Mouse (Mus musculus) heart, postnatal 0 days (tissue): ENCODE results near the gene Wrb. TPM values are rescaled to one million over a fixed set of nuclear protein-coding genes. Genes with fewer than 3 reads are reported as not detected.

ENCODE experiments used
- ATAC-seq: fragments of 200-750 bp; cut with Nextera tagmentation; 2 replicates; pipeline ENCODE4 v1.8.0; 2017; ENCODE audit warnings: low read depth, moderate number of reproducible peaks, moderate library complexity; ENCODE audit not compliant: insufficient read depth
- DNase-seq: peaks from one replicate; pipeline ENCODE4 v3.0.0-alpha.2; 2016; ENCODE audit warnings: low spot score
- H3K27ac ChIP-seq: fragments of 300-500 bp; sonication (generic); 2 replicates; pipeline ENCODE4 v1.5.1; 2014; ENCODE audit warnings: low read depth, mild to moderate bottlenecking
- H3K27me3 ChIP-seq: fragments of 300-500 bp; sonication (generic); 2 replicates; pipeline ENCODE4 v1.6.1; 2014; ENCODE audit warnings: low read length, mixed read lengths; ENCODE audit not compliant: control insufficient read depth, insufficient read depth
- H3K36me3 ChIP-seq: fragments of 300-500 bp; sonication (generic); replicated peaks from 2 replicates; pipeline ENCODE4 v1.6.1; 2014; ENCODE audit warnings: low read length, mixed read lengths; ENCODE audit not compliant: control insufficient read depth, insufficient read depth
- H3K4me1 ChIP-seq: fragments of 300-500 bp; sonication (generic); 2 replicates; pipeline ENCODE4 v1.6.1; 2014; ENCODE audit warnings: antibody characterized with exemption; ENCODE audit not compliant: control insufficient read depth, insufficient read depth
- H3K4me2 ChIP-seq: fragments of 300-500 bp; sonication (generic); 2 replicates; pipeline ENCODE4 v1.6.1; 2014; ENCODE audit warnings: low read depth, mild to moderate bottlenecking, low read length, moderate library complexity
- H3K4me3 ChIP-seq: fragments of 300-500 bp; sonication (generic); 2 replicates; pipeline ENCODE4 v1.5.1; 2014; ENCODE audit warnings: low read depth, low read length
- H3K9ac ChIP-seq: fragments of 300-500 bp; sonication (generic); replicated peaks from 2 replicates; pipeline ENCODE4 v1.6.1; 2014; ENCODE audit warnings: low read depth, low read length, mixed read lengths
- H3K9me3 ChIP-seq: fragments of 300-500 bp; sonication (generic); replicated peaks from 2 replicates; pipeline ENCODE4 v1.6.1; 2016; ENCODE audit warnings: low read length; ENCODE audit not compliant: control insufficient read depth
- CTCF ChIP-seq: IDR thresholded peaks from 2 replicates; pipeline ENCODE4 v1.5.1; 2016; ENCODE audit warnings: antibody characterized with exemption, control low read depth, low read depth
- EP300 ChIP-seq: IDR thresholded peaks from 2 replicates; pipeline ENCODE4 v1.6.1; 2016; ENCODE audit warnings: antibody characterized with exemption, low read depth
- WGBS: fragments of 180-500 bp; shearing (Covaris S2); extraction: QIAGEN DNeasy Blood & Tissue Kit; methylation state at CpG from one replicate; pipeline ENCODE4 v1.1.7; 2014; 5-methylcytosine and 5-hydroxymethylcytosine counted together
- polyA plus RNA-seq: library from polyadenylated mRNA; unstranded; fragments of >200 nt; fragmentation: Nextera tagmentation; extraction: Ambion mirVana; gene quantifications from 2 replicates; pipeline ENCODE4 v1.2.1, GENCODE M21; 2015
- total RNA-seq: library from RNA; depleted of rRNA; stranded (reverse); fragments of >200 nt; gene quantifications from 2 replicates; pipeline ENCODE4 v1.2.3, GENCODE M21; 2014; ENCODE audit warnings: low replicate concordance

Wrb gene
- total and polyA plus RNA-seq, 2 experiments from 2014 or later: 28.9 to 54.7 TPM

- peak overlapping the region; percentile 85 for H3K27ac ChIP-seq
- no peak for ATAC-seq
- WGBS: 39% methylated on average over 12 of the region's 12 CpGs
Measured at GRCm38 (mm10) chr16:96158511-96159080, 13.4 kb downstream of the Wrb start.

DNA sequence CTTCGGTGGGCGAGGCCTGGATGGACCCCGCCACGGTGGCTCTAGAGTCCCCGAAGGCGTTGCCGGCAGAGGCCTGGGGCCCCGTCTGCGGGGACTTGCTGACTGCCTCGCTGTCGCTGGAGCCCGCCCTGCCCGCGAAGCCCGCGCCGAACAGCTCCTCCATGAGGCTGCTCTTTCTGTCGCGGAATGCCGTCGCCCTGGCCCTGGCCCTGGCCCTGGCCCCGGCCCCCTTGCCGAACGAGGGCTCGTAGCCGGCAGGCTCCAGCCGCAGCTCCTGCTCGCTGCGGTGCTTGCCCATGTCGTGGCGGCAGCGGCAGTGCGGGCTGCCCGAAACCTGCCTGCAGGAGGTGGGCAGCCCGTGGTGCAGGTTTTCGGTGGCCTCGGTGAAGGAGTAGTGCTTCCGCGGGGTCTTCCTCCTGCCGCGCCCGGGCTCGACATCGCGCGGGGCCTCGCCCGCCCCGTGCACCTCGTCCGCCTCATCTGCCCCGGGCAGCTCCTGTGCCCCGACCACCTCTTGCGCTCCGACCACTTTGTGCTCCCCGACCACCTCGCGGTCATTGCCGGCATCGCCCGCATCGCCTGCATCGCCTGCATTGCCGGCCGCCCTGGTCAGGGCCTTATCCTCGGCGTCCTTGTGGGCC lies 14.0 kb downstream of the Wrb start:
- no peaks in the 10 kb centered on the region for H3K27me3 ChIP-seq
- no peaks in the 10 kb centered on the region for H3K9me3 ChIP-seq
- WGBS: 1% methylated on average over 67 of the region's 67 CpGs
- H3K36me3 ChIP-seq: peaks cover 5% of the 10 kb centered on the region; the same call in 1 of the 2 replicates
- DNase-seq (peak; percentile 68), ATAC-seq (peak; percentile 85)
- H3K4me3 ChIP-seq: peak overlapping the region; percentile 59
- TF ChIP-seq EP300 (no peak), CTCF (peak; percentile 52)
- H3K27ac ChIP-seq: peak overlapping the region; percentile 85
- H3K4me2 ChIP-seq: peak overlapping the region; percentile 87
- H3K9ac ChIP-seq: peak overlapping the region; percentile 76
- H3K4me1 ChIP-seq: 0 out of 2 replicates have a peak, but pooled peaks cover 13% of the 10 kb centered on the region

More at GRCm38 (mm10) chr16:96158511-96159080, 13.4 kb downstream of the Wrb start:
- Histone ChIP-seq H3K4me2 (peak overlapping the region; percentile 87), H3K9me3 (no peaks in the 10 kb centered on the region), H3K9ac (peak overlapping the region; percentile 76), H3K36me3 (peaks cover 5% of the 10 kb centered on the region; the same call in 1 of the 2 replicates), H3K4me1 (0 out of 2 replicates have a peak, but pooled peaks cover 13% of the 10 kb centered on the region), H3K4me3 (peak overlapping the region; percentile 59), H3K27me3 (no peaks in the 10 kb centered on the region)
- no peak for DNase-seq
- TF ChIP-seq CTCF (no peak), EP300 (no peak)

DNA sequence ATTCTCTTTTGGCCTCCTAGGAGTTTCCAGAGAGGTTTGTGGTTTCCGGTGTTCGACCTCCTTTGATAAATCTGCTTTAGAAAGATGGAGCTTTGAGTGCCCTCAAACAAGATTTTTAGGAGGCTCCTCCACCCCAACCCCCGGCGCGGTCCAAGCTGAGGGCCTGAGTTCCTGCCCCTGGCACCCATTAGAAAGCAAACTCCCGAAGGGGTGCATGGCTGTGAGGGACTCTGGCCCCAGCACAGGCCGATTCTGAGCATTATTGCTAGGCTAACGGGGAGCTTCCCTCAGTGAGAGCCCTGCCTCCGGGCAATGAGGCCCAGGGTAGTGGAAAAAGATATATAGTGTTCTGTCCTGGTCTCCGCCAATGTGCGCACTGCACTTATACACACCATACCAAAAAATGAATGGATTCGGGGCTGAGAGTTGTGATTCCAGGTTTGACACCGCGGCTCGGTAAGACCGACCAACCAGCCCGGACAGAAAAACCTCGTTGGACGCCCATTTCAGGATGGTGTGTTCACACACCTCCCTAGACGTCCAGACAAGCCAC lies 14.7 kb downstream of the Wrb start:
- TF ChIP-seq EP300 (no peak), CTCF (no peak)
- ATAC-seq (no peak), DNase-seq (no peak)
- Histone ChIP-seq H3K9me3 (no peaks in the 10 kb centered on the region), H3K4me1 (0 out of 2 replicates have a peak, but pooled peaks cover 13% of the 10 kb centered on the region), H3K4me3 (peak overlapping the region; percentile 59), H3K27ac (peak overlapping the region; percentile 85), H3K4me2 (peak overlapping the region; percentile 87), H3K27me3 (no peaks in the 10 kb centered on the region), H3K9ac (peak overlapping the region; percentile 76), H3K36me3 (0 out of 2 replicates have a peak, but pooled peaks cover 3% of the 10 kb centered on the region)
- 82% methylated on average over 20 of the region's 20 CpGs for WGBS

DNA sequence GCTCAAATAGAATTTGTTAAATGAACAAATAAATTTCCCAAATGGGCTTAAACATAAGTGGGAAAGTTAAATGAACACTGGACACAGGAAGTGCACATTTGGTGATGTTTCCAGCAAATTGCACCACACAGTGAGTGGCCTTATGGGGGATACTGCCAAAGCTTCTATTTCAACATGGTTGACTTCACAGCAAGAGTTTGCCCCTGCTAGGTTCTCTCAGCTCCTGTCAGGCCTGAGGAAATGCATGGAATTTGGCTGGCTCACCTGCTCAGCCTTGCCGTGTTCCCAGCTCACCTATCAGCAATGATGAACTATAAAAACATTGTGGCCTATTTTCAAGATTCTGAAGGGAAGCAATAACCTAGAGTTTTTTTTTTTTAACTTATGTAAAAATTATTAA lies 15.7 kb downstream of the Wrb start:
- Histone ChIP-seq H3K4me3 (no peak overlapping the region), H3K9me3 (no peaks in the 10 kb centered on the region), H3K9ac (no peak overlapping the region), H3K4me2 (no peak overlapping the region), H3K27me3 (no peaks in the 10 kb centered on the region), H3K4me1 (0 out of 2 replicates have a peak, but pooled peaks cover 13% of the 10 kb centered on the region), H3K27ac (no peak overlapping the region), H3K36me3 (no peaks in the 10 kb centered on the region)
- ATAC-seq: no peak
- WGBS: 65% methylated on average over 1 of the region's 1 CpGs
- DNase-seq: no peak
- TF ChIP-seq EP300 (no peak), CTCF (no peak)

- Histone ChIP-seq H3K4me3 (no peak overlapping the region), H3K9ac (no peak overlapping the region), H3K4me1 (0 out of 2 replicates have a peak, but pooled peaks cover 13% of the 10 kb centered on the region), H3K27me3 (no peaks in the 10 kb centered on the region), H3K36me3 (no peaks in the 10 kb centered on the region), H3K27ac (no peak overlapping the region), H3K4me2 (no peak overlapping the region), H3K9me3 (no peaks in the 10 kb centered on the region)
- WGBS: 85% methylated on average over 4 of the region's 4 CpGs
- ATAC-seq (no peak), DNase-seq (no peak)
- no peak for TF ChIP-seq EP300
- TF ChIP-seq CTCF: no peak
Measured at GRCm38 (mm10) chr16:96161336-96161735, 16.1 kb downstream of the Wrb start.
